Mouse (Mus musculus) ovary, postnatal 36 days (tissue): ENCODE results near the gene Plk3.
A peak's percentile ranks its signal among the peaks of the same experiment; 100 is the strongest.

Experiments used
- DNase-seq: peaks from one replicate; pipeline ENCODE4 v3.0.0; 2022; ENCODE audit warnings: low spot score, mixed read lengths

The Plk3 gene

DNA sequence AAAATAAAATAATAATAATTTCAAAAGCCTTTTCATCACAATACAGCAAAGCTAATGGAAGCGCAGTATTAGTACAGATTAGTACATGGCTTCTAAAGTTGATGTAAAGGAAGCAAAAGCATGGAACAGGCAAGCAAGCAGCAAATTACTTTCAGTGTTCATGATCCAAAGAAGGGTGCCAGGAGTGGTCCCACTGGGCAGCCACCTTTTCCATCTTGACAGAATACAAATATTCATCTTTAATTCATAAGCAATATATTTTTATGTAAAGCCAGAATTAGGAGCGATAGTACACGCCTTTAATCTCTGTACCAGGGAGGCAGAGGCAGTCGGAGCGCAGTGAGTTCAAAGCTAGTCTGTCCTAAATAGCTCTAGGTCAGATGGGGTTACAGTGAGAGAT lies 14.1 kb downstream of the Plk3 start:
- DNase-seq = no peak

DNA sequence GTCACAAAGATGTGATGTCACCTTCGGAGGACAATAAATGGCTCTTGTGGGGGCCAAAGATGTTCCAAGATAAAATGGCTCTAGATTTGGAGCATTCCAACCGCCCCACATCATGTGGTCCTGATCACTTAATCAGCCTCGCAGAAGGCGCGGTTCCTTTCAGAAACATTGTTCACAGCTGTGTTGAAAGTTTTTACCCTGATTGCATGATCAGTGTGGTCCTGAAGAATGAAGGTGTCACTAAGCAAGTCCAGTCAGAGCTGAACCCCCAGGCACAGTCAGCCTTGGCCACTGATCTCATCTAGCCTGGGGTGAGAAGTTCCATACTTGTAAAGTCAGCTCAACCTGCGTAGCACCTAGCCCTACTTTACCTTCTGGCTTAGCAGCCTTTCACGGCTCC lies 15.8 kb downstream of the Plk3 start:
- DNase-seq = no peak

DNA sequence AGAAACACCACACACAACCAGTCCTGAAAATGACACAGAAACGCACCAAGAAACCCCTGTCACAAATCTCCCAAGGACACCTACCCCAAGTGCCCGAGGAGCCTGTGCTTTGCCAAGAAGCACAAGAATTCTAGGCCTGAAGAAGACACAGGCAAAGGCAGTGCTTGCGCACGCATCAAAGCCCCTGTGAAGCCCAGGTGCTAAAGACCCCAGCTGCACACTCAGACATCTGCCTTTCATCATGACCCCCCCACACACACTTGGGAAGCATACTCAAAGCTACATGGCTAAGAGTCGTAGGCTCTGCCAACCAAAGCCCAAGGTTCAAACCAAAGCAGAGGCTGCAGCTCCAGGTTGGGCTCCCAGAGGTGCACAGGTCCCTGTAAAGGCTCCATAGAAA lies 18.2 kb downstream of the Plk3 start:
- no peak for DNase-seq

DNA sequence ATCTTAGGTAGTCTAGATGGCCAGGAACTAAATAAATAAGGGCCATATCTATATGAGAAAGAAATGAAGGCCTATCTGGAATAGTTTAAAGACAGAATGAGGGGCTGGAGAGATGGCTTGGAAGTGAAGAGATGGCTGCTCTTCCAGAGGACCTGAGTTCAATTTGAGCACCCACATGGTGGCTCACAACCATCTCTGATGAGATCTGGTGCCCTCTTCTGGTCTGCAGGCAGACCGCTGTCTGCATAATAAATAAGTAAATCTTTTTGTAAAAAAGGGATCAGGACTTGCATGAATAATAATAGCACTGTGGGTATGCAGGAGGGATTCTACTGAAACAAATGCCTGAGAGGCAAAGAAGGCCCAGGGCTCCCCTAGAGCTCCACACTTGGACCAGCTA lies 20.5 kb downstream of the Plk3 start:
- DNase-seq = no peak

DNA sequence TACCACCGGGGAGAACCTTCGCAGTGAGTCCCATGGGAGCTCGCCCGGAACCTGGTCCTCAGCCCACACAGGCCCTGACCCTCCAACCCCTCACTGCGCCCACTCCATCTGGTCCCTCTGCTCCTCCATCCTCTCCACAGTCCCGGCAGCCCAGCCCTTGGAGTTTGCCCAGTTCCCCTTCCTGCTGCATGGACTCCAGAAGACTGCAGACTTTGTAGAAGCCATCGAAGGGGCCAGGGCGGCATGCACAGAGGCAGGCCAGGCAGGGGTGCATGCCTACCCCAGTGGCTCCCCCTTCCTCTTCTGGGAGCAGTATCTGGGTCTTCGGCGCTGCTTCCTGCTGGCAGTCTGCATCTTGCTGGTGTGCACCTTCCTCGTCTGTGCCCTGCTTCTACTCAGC lies 22.8 kb downstream of the Plk3 start:
- DNase-seq = no peak

DNA sequence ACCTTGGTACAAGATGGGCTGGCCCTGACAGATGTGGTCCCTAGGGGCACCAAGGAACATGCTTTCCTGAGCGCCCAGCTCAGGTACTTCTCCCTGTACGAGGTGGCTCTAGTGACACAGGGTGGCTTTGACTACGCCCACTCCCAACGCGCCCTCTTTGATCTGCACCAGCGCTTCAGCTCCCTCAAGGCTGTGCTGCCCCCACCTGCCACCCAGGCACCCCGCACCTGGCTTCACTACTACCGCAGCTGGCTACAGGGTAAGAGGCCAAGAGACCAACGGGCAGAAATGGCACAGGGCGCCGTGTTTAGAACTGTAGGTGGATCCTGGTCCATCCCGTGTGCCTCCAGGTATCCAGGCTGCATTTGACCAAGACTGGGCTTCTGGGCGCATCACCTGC lies 23.5 kb downstream of the Plk3 start:
- DNase-seq = no peak

DNA sequence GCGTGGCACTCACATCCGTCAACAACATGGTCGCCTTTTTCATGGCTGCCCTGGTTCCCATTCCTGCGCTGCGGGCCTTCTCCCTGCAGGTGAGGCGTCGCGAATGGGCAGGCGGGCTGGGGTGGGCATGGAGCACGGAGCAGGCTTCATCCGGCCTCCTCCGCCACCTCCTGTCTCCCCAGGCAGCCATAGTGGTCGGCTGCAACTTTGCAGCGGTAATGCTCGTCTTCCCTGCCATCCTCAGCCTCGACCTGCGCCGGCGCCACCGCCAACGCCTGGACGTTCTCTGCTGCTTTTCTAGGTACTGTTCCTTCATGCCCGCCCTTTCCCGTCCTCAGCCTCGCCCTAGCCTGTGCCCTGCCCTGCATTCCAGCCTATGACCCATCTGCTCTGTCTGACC lies 24.4 kb downstream of the Plk3 start:
- no peak for DNase-seq

DNA sequence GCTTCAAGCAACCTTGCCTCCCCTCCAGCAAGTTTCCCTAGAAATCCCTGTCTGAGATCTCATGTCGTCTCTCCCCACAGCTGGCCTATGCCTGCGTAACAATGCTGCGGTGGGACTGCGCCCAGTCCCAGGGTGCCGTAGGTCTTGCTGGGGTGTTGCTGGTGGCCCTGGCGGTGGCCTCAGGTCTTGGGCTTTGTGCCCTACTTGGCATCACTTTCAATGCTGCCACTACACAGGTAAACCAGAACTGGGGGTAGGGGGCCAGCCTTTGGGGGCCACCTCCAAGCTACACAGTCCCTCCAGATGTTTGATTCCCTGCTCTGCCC lies 25.3 kb downstream of the Plk3 start:
- DNase-seq = no peak

DNA sequence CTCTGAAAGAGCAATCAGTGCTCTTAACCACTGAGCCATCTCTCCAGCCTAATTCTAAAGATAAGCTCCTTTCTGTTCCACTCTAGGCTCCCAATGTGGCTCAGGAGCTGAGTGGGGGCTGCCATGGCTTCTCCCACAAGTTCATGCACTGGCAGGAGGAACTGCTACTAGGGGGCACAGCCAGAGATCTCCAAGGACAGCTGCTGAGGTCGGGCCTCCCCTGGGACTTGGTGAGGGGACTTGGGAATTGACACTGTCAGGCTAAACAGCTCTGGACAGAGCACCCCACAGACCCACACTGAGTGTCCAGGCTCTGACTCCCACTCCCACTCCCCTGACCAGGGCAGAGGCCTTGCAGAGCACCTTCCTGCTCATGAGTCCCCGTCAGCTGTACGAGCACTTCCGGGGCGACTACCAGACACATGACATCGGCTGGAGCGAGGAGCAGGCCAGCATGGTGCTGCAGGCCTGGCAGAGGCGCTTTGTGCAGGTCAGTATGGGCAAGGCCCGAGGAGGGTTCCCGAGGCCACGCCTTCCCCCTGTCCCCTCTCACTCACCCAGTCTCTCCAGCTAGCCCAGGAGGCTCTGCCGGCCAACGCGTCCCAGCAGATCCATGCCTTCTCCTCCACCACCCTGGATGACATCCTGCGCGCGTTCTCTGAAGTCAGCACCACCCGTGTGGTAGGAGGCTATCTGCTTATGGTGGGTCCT lies 25.8 kb downstream of the Plk3 start:
- DNase-seq = no peak

DNA sequence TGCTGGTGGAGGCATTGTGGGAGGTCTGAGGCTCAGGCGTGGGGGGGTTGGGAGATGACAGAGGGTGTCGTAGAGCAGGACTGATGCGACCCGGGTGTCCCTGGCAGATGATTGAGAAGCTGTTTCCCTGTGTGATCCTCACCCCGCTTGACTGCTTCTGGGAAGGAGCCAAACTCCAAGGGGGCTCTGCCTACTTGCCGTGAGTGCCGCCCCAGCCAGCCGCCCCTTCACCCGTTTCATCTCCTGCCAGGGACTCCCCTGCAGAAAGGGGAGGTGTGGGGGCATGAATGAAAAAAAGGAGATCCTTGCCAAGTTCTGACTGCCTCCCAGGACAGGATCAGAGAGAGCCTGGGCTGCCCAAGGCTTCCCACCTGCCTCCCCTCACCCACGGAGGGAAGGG lies 28.6 kb downstream of the Plk3 start:
- no peak for DNase-seq

DNA sequence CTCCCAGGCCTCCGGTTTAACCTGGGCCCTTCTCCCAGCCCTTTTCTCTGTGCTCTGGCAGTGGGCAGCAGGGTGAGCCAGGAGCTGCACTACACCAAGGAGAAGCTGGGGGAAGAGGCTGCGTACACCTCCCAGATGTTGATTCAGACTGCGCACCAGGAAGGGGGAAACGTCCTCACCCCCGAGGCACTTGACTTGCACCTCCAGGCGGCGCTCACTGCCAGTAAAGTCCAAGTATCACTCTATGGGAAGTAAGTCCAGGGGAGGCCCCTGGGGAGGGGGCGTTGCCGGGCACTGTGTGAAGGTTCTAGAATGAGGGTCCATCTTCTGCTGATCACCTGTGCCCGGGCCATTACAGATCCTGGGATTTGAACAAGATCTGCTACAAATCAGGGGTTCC lies 29.1 kb downstream of the Plk3 start:
- no peak for DNase-seq

DNA sequence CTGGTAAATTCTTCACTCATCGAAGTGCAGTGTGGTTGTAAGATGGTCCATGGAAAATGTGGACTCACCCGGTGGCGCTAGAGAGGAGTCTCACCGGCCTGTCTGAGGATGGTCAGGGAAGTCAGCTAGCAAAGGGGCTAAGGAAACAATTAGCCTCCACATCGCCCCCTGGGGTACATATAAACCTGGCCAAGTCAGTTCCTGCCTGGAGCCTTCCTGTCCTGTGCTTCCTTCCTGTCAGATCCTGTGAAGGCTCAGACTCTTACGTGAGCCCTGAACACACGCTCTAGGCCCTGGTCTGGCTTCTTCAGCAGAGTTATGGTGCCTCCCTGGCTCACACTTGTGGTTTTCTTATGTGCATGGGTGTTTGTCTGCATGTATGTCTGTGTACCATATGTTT lies 32.5 kb downstream of the Plk3 start:
- DNase-seq = no peak

DNA sequence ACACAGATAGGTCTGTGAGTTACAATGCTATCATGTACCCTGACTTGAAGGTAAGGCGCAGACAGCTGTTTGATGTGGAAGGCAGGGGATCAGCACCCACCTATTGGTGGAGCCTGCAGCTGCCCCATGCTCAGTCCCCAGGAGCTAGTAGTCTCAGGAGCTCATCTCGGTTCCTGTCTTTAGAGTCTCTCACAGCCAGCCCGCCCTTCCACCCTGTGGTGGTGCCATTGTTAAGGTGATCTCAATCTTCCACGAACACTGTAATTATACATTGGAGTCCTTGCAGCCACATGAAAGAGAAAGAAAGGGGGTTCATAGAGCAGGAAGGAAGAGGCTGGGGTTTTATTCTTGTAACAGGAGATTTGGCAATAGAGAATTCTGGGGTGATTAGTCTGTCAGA lies 33.7 kb downstream of the Plk3 start:
- DNase-seq = no peak

DNA sequence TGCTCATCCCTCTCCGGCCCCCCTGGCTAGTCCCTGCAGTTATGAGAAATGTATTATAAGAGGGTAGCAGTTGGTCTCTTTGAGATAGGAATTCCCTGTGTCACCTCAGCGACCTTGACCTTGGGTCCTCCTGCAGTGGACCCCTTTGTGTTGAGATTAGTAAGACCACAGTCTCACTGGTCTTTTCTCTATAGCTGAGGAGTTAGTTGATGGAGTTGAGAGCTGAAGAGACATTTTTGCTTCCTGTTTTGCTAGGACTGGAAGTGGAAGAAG lies 35.1 kb downstream of the Plk3 start:
- DNase-seq = no peak

DNA sequence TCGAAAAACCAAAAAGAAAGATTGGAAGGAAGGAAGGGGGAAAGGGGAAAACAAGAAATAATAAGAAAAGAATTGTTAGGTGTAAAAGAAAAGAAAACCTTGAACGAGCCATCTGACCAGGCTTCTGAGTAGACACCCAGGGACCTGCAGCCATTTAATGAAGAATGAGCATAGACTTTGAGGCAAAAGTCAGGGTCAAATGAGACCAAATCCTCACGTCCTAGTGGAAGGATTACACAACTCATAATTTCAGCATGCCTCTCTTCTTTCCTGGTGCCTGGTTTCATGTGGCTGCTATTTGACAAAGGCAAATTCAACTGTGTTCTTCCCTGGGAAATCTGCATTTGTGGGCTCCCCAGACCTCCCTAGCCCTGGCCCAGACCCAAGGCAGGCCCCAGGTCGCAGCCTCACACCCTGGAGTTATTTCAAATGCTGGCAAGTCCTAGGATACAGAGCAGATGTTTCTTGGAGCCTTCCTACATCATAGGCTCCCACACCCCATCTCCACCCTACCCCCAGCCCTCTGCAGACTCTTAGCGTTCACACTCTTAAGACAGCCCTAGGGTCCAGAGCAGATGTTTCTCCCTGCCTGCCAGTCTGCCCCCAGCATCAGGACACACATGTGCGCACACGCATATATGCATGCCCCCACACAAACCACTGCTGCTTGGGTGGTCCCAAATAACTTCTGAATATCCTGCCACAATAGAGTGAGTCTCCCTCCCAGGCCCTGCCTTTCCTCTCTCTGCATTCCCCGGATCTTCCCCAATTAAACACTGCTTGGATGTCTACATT lies 35.6 kb downstream of the Plk3 start:
- no peak for DNase-seq

DNA sequence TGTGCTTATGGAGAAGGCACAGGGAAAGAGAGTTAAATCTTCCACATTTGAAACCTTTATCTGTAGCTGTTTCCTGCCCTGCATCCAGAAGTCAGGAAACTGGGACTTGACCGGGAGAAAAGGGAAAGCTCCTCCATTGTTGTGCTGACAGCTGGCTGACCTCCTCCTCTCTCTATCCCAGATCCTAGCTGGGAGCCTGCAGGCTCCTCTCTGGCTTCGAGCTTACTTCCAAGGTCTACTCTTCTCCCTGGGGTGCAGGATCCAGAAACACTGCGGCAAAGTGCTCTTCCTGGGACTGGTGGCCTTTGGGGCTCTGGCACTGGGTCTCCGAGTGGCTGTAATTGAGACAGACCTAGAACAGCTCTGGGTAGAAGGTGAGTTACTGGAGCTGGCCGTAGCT lies 37.1 kb downstream of the Plk3 start:
- DNase-seq = no peak

DNA sequence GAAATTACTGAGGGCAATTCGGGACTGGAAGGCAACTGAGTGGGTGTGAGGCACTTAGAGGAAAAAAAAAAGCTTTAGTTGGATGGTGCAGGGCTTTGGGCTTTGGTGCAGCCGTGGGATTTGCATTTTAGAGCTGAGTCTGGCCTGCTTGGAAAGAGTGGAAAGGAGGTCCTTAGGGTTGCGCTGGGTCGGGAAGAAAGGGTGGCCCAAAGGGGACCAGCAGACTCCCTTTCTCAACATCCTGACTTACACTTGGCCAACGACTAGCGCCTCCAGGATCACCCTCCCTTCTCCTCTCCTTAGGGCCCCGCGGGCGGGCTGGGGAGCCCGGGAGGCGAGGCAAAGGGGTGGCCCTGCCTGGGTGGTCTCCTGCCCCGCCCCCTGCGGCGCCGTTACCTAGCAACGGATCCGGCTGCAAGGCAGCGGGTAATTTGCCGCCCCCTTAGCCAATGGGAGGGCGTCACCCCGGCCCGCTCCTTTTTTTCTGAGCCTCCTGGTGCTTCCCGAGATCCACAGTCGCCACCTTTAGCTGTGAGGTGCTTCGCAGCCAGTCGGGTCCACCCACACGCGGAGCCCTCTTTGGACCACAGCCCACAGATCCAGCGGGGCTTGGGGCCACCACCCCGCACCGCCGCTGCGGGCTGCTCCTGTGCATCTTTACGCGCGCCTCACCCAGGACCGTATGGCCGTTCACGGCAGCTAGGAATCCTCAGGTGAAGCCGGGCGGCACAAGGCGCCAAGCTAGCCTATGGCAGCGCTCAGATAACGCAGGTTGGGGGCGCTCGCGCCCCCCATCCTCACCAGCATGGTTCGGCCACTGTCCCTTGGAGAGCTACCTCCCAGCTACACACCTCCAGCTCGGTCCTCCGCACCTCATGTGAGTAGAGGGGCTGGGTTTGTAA lies 38.0 kb downstream of the Plk3 start, which contains the start of gene Ptch2:
Ptch2 (plus strand) TSS at position 525 of the 902 bp plus-strand sequence.
- peak; percentile 77 for DNase-seq

DNA sequence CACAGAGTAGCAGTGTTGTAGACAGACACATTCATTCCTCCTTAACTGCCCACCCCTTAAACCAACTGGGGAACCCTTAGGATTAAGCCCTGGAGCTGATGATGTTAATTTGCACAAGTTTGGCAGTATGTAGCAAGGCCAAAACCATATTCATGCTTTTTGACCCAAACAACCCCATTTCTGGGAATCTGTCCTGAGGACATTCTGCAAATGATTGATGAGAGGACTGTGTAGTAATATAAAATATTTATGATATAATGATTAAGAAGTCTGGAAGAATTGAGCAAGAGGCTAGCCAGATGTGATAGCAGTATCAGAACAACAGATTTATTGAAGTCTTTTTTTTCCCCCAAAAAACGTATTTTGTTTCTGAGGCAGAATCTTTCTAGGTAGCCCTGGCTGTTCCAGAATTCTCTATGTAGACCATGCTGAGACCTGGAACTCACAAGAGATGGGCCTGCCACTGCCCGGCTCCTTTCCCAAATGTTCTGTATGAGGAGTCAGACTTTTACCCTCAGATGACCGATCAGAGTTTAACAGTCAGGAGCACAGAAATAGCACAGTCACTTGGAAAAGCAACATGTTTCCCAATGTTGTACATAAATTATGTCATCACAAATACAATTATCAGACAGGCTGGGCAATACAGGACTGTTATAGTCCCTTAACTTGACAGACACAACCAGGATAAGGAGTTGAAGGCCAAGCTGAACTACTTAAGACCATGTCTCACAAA lies 39.0 kb downstream of the Plk3 start:
- no peak for DNase-seq

DNA sequence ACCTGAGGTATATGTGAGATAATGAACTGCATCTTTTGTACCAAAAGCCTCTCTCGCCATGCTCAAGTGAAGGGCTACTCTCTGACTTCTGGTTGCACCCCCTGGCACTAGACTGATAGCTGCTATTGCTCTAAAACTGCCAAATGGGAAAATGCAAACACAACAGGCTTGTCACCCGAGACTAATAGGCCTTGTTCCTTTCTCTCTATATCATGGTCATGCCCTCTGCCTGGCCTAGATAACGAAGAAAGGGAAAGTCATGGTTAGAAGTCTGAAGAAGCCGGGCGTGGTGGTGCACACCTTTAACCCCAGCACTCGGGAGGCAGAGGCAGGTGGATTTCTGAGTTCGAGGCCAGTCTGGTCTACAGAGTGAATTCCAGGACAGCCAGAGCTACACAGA lies 43.2 kb downstream of the Plk3 start:
- no peak for DNase-seq

DNA sequence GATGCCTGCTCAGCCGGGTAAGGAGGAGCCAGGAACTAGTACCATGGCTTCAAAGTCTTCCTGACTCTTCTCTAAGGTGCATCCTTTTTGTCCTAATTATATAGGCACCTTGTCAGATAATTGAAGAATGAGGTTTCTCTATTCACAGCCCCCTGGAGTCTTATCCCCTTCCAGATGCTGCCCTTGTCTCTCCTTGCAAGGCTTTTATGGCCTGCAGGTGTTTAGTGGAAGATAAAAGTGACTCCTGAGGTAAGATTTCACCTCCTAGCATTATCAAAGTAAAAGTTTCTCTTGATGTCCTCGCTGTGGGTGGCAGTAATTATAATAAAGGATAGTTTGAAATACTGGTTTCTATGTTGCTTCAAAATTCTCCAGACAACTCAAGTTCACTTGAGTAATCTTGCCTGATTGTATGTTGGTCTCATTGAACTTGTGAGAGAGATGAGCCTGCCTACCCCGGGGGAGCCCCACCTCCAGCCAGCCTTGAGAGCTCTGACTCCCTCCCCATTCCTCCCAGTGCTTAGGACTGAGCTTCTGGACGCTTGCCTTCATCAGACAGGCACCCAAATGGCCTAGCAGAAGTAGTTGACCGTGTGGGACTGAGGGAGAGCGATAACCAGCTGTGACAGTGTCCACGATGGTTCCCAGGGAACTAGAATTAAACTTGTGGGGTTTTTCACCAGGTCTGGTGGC lies 45.7 kb downstream of the Plk3 start:
- no peak for DNase-seq
